9 mouse cellular contexts compared by ENCODE assay signal in genomic region chr16:17804449-17804912, GRCm38 (mm10). TPM values are rescaled to one million over a fixed set of nuclear protein-coding genes. Genes with fewer than 3 reads are reported as not detected.
DNase-seq lines count a peak whose midpoint lies in the region; ATAC-seq and TF ChIP-seq lines count a peak whose summit lies in the region.
"Had no signal": no experiment of that assay in that cellular context is flagged by ENCODE, and none has a peak within 500 bp of the region (broad histone marks: within the 10 kb centered on the region; RNA-seq: fewer than 3 reads in every experiment).

No protein-coding gene starts in this region.

- WGBS in embryonic facial prominence, embryonic 12.5 days: 5% methylated on average over 33 of the region's 33 CpGs
- WGBS in neural tube, embryonic 12.5 days: under 1% methylated on average over 33 of the region's 33 CpGs

- no peak for TF ChIP-seq CTCF in gastrocnemius, adult 2 months (IDR thresholded peaks at IDR 0.05)
- no peak for TF ChIP-seq CTCF in E14TG2a.4 (conservative IDR thresholded peaks at IDR 0.05; ENCODE audit: low read length)

- H3K27ac ChIP-seq in gastrocnemius, adult 2 months: no peak overlapping the region
- H3K27ac ChIP-seq in embryonic facial prominence, embryonic 12.5 days: no peak overlapping the region
- no peak overlapping the region for H3K27ac ChIP-seq in neural tube, embryonic 12.5 days

- ATAC-seq in embryonic facial prominence, embryonic 12.5 days (ENCODE audit: insufficient number of reproducible peaks, insufficient read depth, low FRiP score, low TSS enrichment): no peak
- ATAC-seq in neural tube, embryonic 12.5 days (ENCODE audit: low FRiP score, low read depth): no peak

- intact Hi-C loops in gastrocnemius, adult 2 months (cut with DNase I): no loop called here
- intact Hi-C loops in gastrocnemius, postnatal 14 days (cut with DNase I; ENCODE audit: low total_unique reads): no loop called here
- intact Hi-C loops in gastrocnemius, postnatal 36 days (cut with DNase I): no loop called here

- peak overlapping the region; percentile 47 for H3K4me2 ChIP-seq in embryonic facial prominence, embryonic 12.5 days (replicated peaks)
- peak overlapping the region; percentile 62 for H3K4me2 ChIP-seq in neural tube, embryonic 12.5 days (replicated peaks)

- H3K9me3 ChIP-seq in E14TG2a.4 (ENCODE audit: low read length): no peaks in the 10 kb centered on the region; the same call in 1 of the 2 replicates
- no peaks in the 10 kb centered on the region for H3K9me3 ChIP-seq in embryonic facial prominence, embryonic 12.5 days
- H3K9me3 ChIP-seq in neural tube, embryonic 12.5 days: no peaks in the 10 kb centered on the region

- peak overlapping the region; percentile 49 for H3K4me3 ChIP-seq in gastrocnemius, adult 2 months
- peak overlapping the region; percentile 74 for H3K4me3 ChIP-seq in E14TG2a.4 (replicated peaks; ENCODE audit: low read length)
- peak overlapping the region; percentile 29 for H3K4me3 ChIP-seq in embryonic facial prominence, embryonic 12.5 days
- H3K4me3 ChIP-seq in neural tube, embryonic 12.5 days: peak overlapping the region; percentile 24

- no peaks in the 10 kb centered on the region for H3K36me3 ChIP-seq in E14TG2a.4 (ENCODE audit: insufficient read depth, low read length)
- peaks cover 18% of the 10 kb centered on the region for H3K36me3 ChIP-seq in embryonic facial prominence, embryonic 12.5 days
- H3K36me3 ChIP-seq in neural tube, embryonic 12.5 days: no peaks in the 10 kb centered on the region

- peak; percentile 34 for DNase-seq in gastrocnemius, adult 2 months
- DNase-seq in gastrocnemius, postnatal 14 days: no peak
- DNase-seq in kidney, postnatal 25 days: peak; percentile 42 to 51
- DNase-seq in layer of hippocampus, postnatal 36 days: no peak
- DNase-seq in gastrocnemius, postnatal 36 days: no peak

- H3K4me1 ChIP-seq in E14TG2a.4 (replicated peaks; ENCODE audit: low read depth, low read length): peaks cover 52% of the 10 kb centered on the region
- H3K4me1 ChIP-seq in embryonic facial prominence, embryonic 12.5 days: peaks cover 97% of the 10 kb centered on the region
- peaks cover 54% of the 10 kb centered on the region for H3K4me1 ChIP-seq in neural tube, embryonic 12.5 days

- H3K9ac ChIP-seq in embryonic facial prominence, embryonic 12.5 days: peak overlapping the region; percentile 21
- 0 out of 2 replicates have a peak overlapping the region, but pooled peaks have one; percentile 35 for H3K9ac ChIP-seq in neural tube, embryonic 12.5 days

- peaks cover 98% of the 10 kb centered on the region for H3K27me3 ChIP-seq in E14TG2a.4 (ENCODE audit: insufficient read depth, low read length)
- peaks cover 53% of the 10 kb centered on the region for H3K27me3 ChIP-seq in embryonic facial prominence, embryonic 12.5 days
- peaks cover 77% of the 10 kb centered on the region for H3K27me3 ChIP-seq in neural tube, embryonic 12.5 days (replicated peaks)

RNA-seq across cellular contexts. Expression of gene Scarf2, which starts 7.4 kb away (rescaled TPM):
- total RNA-seq in gastrocnemius, adult 2 months (2021): 1 to 10 TPM; 3.6 to 5.2 TPM
- total RNA-seq in gastrocnemius, postnatal 14 days (2021): 10 to 100 TPM in 1 of 2 experiments, 1 to 10 TPM in 1; 9.4 to 12.1 TPM
- 47.6 and 49.8 TPM in 2 replicates for polyA plus RNA-seq in embryonic facial prominence, embryonic 12.5 days (2016; fragmentation: Nextera tagmentation; extraction: Ambion mirVana)
- polyA plus RNA-seq in neural tube, embryonic 12.5 days (2016; fragmentation: Nextera tagmentation; extraction: Ambion mirVana): 13.5 and 13.9 TPM in 2 replicates
- total RNA-seq in layer of hippocampus, postnatal 36 days (2021): 1 to 10 TPM; 2.1 to 2.4 TPM
- 1 to 10 TPM; 3.6 to 4.5 TPM for total RNA-seq in gastrocnemius, postnatal 36 days (2021)
- total RNA-seq: CH12.LX had no signal

RNA-seq across cellular contexts. Expression of gene B830017H08Rik, which starts 28.4 kb away (rescaled TPM):
- total RNA-seq in gastrocnemius, adult 2 months (2021): not detected
- total RNA-seq in gastrocnemius, postnatal 14 days (2021): not detected
- polyA plus RNA-seq in embryonic facial prominence, embryonic 12.5 days (2016; fragmentation: Nextera tagmentation; extraction: Ambion mirVana): 0.47 and 0.70 TPM in 2 replicates
- 1.1 and 1.6 TPM in 2 replicates for polyA plus RNA-seq in neural tube, embryonic 12.5 days (2016; fragmentation: Nextera tagmentation; extraction: Ambion mirVana)
- total RNA-seq in layer of hippocampus, postnatal 36 days (2021): 1 to 10 TPM; 2.6 to 4.0 TPM
- total RNA-seq in gastrocnemius, postnatal 36 days (2021): not detected

RNA-seq across cellular contexts. Expression of gene Car15, which starts 33.7 kb away (rescaled TPM):
- total RNA-seq in gastrocnemius, adult 2 months (2021): 1 to 10 TPM; 1.3 to 2.1 TPM
- under 1 TPM; 0.80 to 0.96 TPM for total RNA-seq in gastrocnemius, postnatal 14 days (2021)
- polyA plus RNA-seq in embryonic facial prominence, embryonic 12.5 days (2016; fragmentation: Nextera tagmentation; extraction: Ambion mirVana): 2.6 and 3.3 TPM in 2 replicates
- polyA plus RNA-seq in neural tube, embryonic 12.5 days (2016; fragmentation: Nextera tagmentation; extraction: Ambion mirVana): 3.7 and 4.7 TPM in 2 replicates
- 10 to 100 TPM; 12.8 to 16.4 TPM for total RNA-seq in layer of hippocampus, postnatal 36 days (2021)
- total RNA-seq in gastrocnemius, postnatal 36 days (2021): 1 to 10 TPM in 1 of 2 experiments, under 1 TPM in 1; 0.74 to 1.1 TPM

RNA-seq across cellular contexts. Expression of gene Klhl22, which starts 45.1 kb away (rescaled TPM):
- total RNA-seq in gastrocnemius, adult 2 months (2021): 10 to 100 TPM; 20.5 to 23.6 TPM
- 10 to 100 TPM; 17.3 to 19.9 TPM for total RNA-seq in gastrocnemius, postnatal 14 days (2021)
- polyA plus RNA-seq in embryonic facial prominence, embryonic 12.5 days (2016; fragmentation: Nextera tagmentation; extraction: Ambion mirVana): 92.6 and 94.5 TPM in 2 replicates
- 63.6 and 66.6 TPM in 2 replicates for polyA plus RNA-seq in neural tube, embryonic 12.5 days (2016; fragmentation: Nextera tagmentation; extraction: Ambion mirVana)
- total RNA-seq in layer of hippocampus, postnatal 36 days (2021): 100 to 1,000 TPM in 1 of 2 experiments, 10 to 100 TPM in 1; 86.2 to 109 TPM
- total RNA-seq in gastrocnemius, postnatal 36 days (2021): 10 to 100 TPM; 16.8 to 20.9 TPM
- total RNA-seq: CH12.LX had no signal

Comparison
In these comparisons a context has a peak if more than half of its experiments do, and no peak if none do; other contexts are left out.
1. DNase-seq: peak in gastrocnemius, adult 2 months (single experiment) and kidney, postnatal 25 days (2 of 2); none in gastrocnemius, postnatal 14 days (single experiment), layer of hippocampus, postnatal 36 days (0 of 2) and gastrocnemius, postnatal 36 days (0 of 2).
2. H3K4me3 ChIP-seq: peak in every context shown above with its lines; median percentile 74 in E14TG2a.4; 49 in gastrocnemius, adult 2 months; 29 in embryonic facial prominence, embryonic 12.5 days; 24 in neural tube, embryonic 12.5 days.
3. RNA of gene Car15, which starts 33.7 kb away (total RNA-seq): 12.8 to 16.4 TPM in layer of hippocampus, postnatal 36 days; 1.3 to 2.1 TPM in gastrocnemius, adult 2 months, 0.74 to 1.1 TPM in gastrocnemius, postnatal 36 days and 0.80 to 0.96 TPM in gastrocnemius, postnatal 14 days; every median in the first group is over 4 times any median in the second.